Mouse (Mus musculus) megakaryocyte, embryonic 14.5 days (primary cell): ENCODE data around the gene Cnst. TPM values are rescaled to one million over a fixed set of nuclear protein-coding genes. Genes with fewer than 3 reads are reported as not detected.

ENCODE experiments used
- H3K27me3 ChIP-seq: replicated peaks from 2 replicates; pipeline ENCODE3; 2012; ENCODE audit warnings: inconsistent platforms
- H3K36me3 ChIP-seq: replicated peaks from 2 replicates; pipeline ENCODE3; 2012; ENCODE audit warnings: low read length, inconsistent platforms, mixed read lengths
- H3K4me1 ChIP-seq: 2 replicates; pipeline ENCODE4 v1.6.1; 2012; ENCODE audit warnings: inconsistent platforms
- H3K4me3 ChIP-seq: replicated peaks from 2 replicates; pipeline ENCODE3; 2012; ENCODE audit warnings: moderate library complexity, mild to moderate bottlenecking, inconsistent platforms
- H3K9me3 ChIP-seq: 2 replicates; pipeline ENCODE4 v1.6.1; 2012; ENCODE audit warnings: inconsistent platforms
- FLI1 ChIP-seq: IDR thresholded peaks from 2 replicates; pipeline ENCODE4 v1.6.1; 2012; ENCODE audit warnings: low read length, inconsistent platforms, mixed read lengths
- GATA1 ChIP-seq: IDR thresholded peaks from 3 replicates; pipeline ENCODE4 v1.6.1; 2012; ENCODE audit warnings: mixed read lengths, low read length, inconsistent platforms, borderline replicate concordance
- polyA plus RNA-seq: library from polyadenylated mRNA; stranded (reverse); fragments of >175 nt; gene quantifications from 2 replicates; pipeline ENCODE4 v1.2.3, GENCODE M21; 2012; ENCODE audit warnings: low replicate concordance; ENCODE audit not compliant: insufficient read depth

Cnst gene
- polyA plus RNA-seq, 1 experiment = 7.3 TPM

DNA sequence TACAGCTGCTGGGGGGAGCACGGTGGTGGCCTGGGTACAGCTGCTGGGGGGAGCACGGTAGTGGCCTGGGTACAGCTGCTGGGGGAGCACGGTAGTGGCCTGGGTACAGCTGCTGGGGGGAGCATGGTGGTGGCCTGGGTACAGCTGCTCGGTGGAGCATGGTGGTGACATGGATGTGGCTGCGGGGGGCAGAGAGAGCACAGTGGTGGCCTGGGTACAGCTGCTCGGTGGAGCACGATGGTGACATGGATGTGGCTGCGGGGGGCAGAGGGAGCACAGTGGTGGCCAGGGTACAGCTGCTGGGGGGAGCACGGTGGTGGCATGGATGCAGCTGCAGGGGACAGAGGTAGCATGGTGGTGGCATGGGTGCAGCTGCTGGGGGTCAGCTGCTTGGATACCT, 39.5 kb downstream of the Cnst start:
- Histone ChIP-seq H3K27me3 (no peaks in the 10 kb centered on the region), H3K4me1 (peaks cover 78% of the 10 kb centered on the region), H3K4me3 (peak overlapping the region; percentile 70), H3K9me3 (no peaks in the 10 kb centered on the region), H3K36me3 (peaks cover 79% of the 10 kb centered on the region)
- TF ChIP-seq FLI1 (no peak), GATA1 (no peak)

DNA sequence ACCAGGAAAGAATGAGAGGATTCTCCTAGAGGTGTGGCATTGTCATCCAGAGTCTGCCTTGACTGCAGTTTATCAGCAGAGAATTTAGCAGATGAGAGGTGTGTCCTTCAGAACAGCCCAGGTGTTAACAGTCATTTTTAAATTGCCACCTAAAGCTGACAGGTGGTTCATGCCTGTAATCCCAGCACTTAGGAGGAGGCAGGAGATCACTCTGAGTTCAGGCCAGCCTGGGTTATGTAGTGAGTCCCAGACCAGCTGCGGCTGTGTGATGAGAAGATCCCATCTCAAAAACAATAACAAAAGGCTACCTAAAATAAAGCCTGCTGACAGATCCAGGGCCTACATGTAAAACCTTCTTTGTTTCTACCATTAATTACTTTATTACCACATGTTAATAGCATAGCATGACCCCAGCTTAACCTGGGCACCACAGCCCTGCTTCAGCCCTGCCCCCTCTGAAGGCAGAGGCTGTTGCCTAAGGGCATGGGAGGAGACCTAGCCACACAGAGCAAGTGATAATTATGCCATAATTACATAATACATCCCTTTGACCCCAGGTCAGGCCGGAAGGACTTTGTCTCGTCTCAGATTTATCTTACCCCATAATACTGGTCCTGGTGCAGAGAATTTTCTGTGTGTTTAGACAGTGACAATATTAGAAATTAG, 40.4 kb downstream of the Cnst start:
- TF ChIP-seq GATA1 = no peak
- no peak for TF ChIP-seq FLI1
- Histone ChIP-seq H3K27me3 (no peaks in the 10 kb centered on the region), H3K4me1 (peaks cover 74% of the 10 kb centered on the region), H3K36me3 (peaks cover 79% of the 10 kb centered on the region), H3K9me3 (no peaks in the 10 kb centered on the region), H3K4me3 (no peak overlapping the region)

DNA sequence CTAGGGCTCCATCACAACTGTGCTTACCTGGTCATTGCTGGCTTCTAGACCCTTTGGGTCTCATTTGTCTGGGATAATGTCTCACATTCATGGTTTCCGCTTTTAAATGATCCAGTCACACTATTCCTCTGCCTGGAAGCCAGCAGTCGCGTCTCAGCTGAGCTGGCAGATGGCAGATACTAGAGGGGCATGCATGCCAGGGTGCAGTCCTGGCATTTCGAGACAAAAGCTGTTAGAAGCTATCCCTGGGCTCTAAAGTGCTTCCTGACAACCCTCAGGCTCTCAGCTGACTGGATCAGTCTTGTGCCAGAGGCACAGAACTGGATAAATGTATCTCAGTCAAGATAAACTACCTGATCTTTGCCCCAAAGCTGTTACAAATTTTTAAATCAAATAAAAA, 42.1 kb downstream of the Cnst start:
- Histone ChIP-seq H3K36me3 (peaks cover 80% of the 10 kb centered on the region), H3K9me3 (no peaks in the 10 kb centered on the region), H3K4me3 (no peak overlapping the region), H3K4me1 (peaks cover 74% of the 10 kb centered on the region), H3K27me3 (no peaks in the 10 kb centered on the region)
- TF ChIP-seq GATA1 (no peak), FLI1 (no peak)

DNA sequence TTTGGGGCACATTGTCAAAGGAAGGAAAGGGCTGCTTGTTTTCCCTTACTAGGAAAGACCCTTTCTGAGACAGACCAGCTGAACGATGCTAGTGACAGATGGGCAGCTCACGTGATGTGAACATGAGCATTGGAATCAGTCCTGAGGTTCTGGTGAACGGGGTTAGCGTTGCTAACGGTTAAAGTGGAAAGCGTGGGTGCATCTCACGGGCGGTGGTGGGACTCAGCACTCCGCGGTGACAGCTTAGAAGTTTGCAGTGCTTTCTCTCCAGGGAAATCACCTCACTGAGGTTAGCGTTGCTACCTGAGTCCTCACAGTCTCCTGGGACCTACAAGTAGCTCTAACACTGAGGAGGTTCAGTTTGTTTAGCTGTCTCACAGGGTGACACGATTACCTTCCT, 45.5 kb downstream of the Cnst start:
- TF ChIP-seq FLI1 (no peak), GATA1 (no peak)
- no peaks in the 10 kb centered on the region for H3K27me3 ChIP-seq
- no peaks in the 10 kb centered on the region for H3K9me3 ChIP-seq
- H3K4me1 ChIP-seq = peaks cover 49% of the 10 kb centered on the region
- H3K4me3 ChIP-seq = no peak overlapping the region
- H3K36me3 ChIP-seq = peaks cover 91% of the 10 kb centered on the region

DNA sequence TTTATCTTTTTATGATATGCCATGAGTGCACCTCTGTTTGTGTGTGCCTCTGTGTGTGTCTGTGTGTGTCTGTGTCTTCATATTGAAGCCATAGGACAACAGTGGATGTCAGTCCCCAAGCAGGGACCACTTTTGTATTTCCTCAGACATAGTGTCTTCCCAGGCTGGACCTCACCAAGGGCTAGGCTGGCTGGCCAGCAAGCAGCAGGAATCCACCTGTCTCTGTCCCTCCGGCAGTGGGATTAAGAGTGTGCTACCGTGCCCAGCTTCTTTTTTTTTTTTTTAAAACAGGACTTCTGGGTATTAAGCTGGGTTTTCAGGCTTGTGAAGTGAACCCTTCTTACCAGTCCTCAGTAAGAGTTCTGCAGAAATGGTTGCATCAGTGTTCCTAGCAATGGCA, 46.0 kb downstream of the Cnst start:
- Histone ChIP-seq H3K4me3 (no peak overlapping the region), H3K9me3 (no peaks in the 10 kb centered on the region), H3K27me3 (no peaks in the 10 kb centered on the region), H3K4me1 (peaks cover 49% of the 10 kb centered on the region), H3K36me3 (peaks cover 91% of the 10 kb centered on the region)
- TF ChIP-seq FLI1 = no peak
- no peak for TF ChIP-seq GATA1

DNA sequence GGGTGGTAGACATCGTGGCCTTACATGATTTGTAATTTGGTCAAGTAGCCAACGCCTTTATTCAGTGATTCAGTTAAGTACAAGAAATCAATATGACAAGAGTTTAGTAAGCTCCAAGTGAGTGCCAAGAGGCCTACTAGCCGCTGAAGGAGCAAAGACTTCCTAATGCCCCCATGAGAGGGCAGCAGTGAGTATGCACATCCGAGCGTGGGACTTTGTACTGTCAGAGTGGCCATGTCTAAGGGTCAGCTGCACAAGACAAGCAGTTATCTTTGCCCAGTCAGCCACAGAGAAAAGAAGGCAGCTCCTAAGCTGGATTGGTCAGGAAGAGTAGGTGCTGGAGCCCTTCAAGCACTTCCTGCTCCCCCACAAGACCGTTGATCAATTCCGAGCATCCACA, 46.8 kb downstream of the Cnst start:
- no peak for TF ChIP-seq GATA1
- TF ChIP-seq FLI1 = no peak

DNA sequence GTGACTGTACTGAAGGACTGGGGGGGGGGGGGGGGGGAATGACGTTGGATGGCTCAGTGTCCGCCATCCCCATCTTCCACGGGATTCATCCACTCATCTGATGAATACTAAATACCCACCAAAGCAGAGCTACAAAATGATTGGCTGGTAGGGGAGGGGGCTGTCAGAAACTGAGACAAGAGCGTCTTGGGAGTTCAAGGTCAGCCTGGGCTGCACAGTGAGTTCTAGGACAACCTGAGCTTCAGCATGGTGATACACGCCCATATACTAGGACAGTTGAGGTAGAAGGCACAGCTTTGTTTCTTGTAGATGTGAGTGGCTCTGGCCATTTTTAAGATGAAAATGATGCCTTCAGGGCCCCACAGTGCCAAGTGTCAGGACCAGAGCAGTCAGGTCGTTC, 52.2 kb downstream of the Cnst start:
- peaks cover 16% of the 10 kb centered on the region for H3K4me1 ChIP-seq
- H3K36me3 ChIP-seq = peaks cover 83% of the 10 kb centered on the region
- H3K9me3 ChIP-seq = no peaks in the 10 kb centered on the region
- no peak overlapping the region for H3K4me3 ChIP-seq
- TF ChIP-seq GATA1 = no peak
- TF ChIP-seq FLI1 = no peak
- H3K27me3 ChIP-seq = no peaks in the 10 kb centered on the region

More for the DNA sequence above, 46.8 kb downstream of the Cnst start:
- Histone ChIP-seq H3K4me3 (no peak overlapping the region), H3K4me1 (peaks cover 41% of the 10 kb centered on the region), H3K36me3 (peaks cover 93% of the 10 kb centered on the region), H3K9me3 (no peaks in the 10 kb centered on the region), H3K27me3 (no peaks in the 10 kb centered on the region)

DNA sequence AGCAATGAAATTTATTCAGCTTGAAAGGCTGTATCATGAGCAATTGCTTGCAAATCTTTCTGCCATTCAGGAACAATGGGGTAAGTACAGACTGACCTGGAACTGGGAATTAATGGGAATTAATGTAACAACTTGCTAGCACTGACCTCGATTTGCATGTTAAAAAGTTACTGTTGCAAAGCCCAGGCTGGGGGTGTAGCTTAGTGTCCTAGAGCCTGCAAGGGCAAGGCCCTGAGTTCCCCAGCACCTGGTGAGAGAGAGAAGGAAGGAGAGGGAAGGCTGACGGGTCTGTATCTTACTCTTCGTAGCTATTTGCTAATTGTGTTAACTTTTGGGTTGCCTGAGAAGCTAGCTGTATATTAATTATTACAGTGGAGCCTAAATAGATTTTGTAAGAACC, 58.4 kb downstream of the Cnst start:
- no peaks in the 10 kb centered on the region for H3K9me3 ChIP-seq
- peaks cover 83% of the 10 kb centered on the region for H3K36me3 ChIP-seq
- no peak for TF ChIP-seq GATA1
- TF ChIP-seq FLI1 = no peak
- no peaks in the 10 kb centered on the region for H3K27me3 ChIP-seq
- peaks cover 31% of the 10 kb centered on the region for H3K4me1 ChIP-seq
- no peak overlapping the region for H3K4me3 ChIP-seq

DNA sequence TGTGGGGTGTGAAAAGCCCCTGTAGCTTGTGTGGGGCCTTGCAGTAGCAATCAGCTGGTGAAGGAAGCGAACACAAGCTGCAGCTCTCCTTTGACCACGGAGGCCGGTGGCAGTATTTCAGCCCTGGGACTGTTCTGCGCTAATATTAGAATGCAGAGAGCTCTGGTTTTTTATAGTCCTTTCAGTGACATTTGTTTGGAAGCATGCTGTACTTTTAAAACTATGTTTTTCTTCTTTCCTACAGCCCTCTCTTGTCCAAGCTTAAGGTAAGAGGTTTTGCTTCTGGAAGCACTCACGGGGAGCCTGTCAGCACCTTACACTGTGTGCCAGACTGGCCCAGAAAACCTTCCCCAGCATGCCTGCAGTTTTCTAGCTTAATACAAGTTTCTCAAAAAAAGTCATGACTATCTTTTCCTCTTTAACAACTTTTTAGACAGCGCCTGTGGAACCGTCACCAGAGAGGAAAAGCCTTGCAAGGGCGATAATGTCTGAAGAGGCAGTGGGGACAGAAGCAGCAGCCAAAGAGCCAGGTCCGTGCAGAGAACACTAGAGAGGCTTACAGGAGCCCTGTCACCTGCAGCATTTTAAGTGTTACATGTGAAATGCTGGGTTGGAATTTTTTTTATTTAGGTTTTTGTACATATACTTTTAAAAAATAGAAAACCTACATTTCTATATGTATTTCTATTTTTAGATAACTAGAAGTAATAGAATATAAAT, 60.0 kb downstream of the Cnst start:
- no peak for TF ChIP-seq FLI1
- TF ChIP-seq GATA1 = no peak
- Histone ChIP-seq H3K4me3 (peak overlapping the region; percentile 50), H3K4me1 (peaks cover 41% of the 10 kb centered on the region), H3K27me3 (no peaks in the 10 kb centered on the region), H3K9me3 (no peaks in the 10 kb centered on the region), H3K36me3 (peaks cover 83% of the 10 kb centered on the region)

DNA sequence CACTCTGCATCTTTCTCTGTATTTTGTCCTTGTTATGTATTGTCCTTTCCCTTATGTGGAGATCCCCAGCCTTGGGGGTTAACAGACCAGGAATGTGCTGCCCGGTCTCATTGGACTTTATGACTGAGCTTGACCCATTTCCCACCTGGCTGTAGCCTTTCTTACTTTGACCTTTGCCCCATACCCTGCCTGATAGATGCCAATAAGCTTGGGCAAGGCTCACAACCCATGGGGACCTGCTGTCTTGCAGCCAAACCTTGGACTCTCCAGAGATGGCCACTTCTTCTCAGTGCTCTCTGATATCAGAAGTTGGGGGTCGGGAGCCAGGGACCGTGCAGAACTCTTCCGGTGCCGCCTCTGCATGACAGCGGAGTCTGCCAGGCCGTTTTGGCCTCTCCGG, 62.4 kb downstream of the Cnst start:
- TF ChIP-seq GATA1 (no peak), FLI1 (no peak)
- peaks cover 49% of the 10 kb centered on the region for H3K4me1 ChIP-seq
- H3K4me3 ChIP-seq = no peak overlapping the region
- no peaks in the 10 kb centered on the region for H3K27me3 ChIP-seq
- peaks cover 92% of the 10 kb centered on the region for H3K36me3 ChIP-seq
- no peaks in the 10 kb centered on the region for H3K9me3 ChIP-seq
